Mouse (Mus musculus) olfactory bulb, adult 2 months (tissue): ENCODE measurements around the gene Fem1b.

Experiments
- CTCF ChIP-seq: fragments of 200-500 bp; IDR thresholded peaks from 2 replicates; pipeline ENCODE4 v1.5.1; 2012; ENCODE audit warnings: low read depth, mild to moderate bottlenecking, low read length, moderate library complexity; ENCODE audit not compliant: insufficient read depth
- POLR2A ChIP-seq: fragments of 200-500 bp; IDR thresholded peaks from 2 replicates; pipeline ENCODE4 v1.6.1; 2012; ENCODE audit warnings: mild to moderate bottlenecking, low read depth, low read length, moderate library complexity; ENCODE audit not compliant: insufficient read depth

- TF ChIP-seq POLR2A (no peak), CTCF (no peak)
These were observed 21.9 kb downstream of the Fem1b start for GRCm38 (mm10) chr9:62789856-62790255.
